Mouse (Mus musculus) heart, embryonic 12.5 days (tissue): ENCODE results near the gene Lst1. TPM values are rescaled to one million over a fixed set of nuclear protein-coding genes. Genes with fewer than 3 reads are reported as not detected.

Source experiments
- ATAC-seq: fragments of 200-750 bp; cut with Nextera tagmentation; 2 replicates; pipeline ENCODE4 v1.8.0; 2017; ENCODE audit warnings: moderate TSS enrichment, moderate library complexity; ENCODE audit not compliant: insufficient number of reproducible peaks, low FRiP score
- H3K27ac ChIP-seq: fragments of 300-500 bp; sonication (generic); 2 replicates; pipeline ENCODE4 v1.5.1; 2016; ENCODE audit warnings: mild to moderate bottlenecking, moderate library complexity; ENCODE audit not compliant: poor library complexity, severe bottlenecking
- H3K27me3 ChIP-seq: fragments of 300-500 bp; sonication (generic); replicated peaks from 2 replicates; pipeline ENCODE4 v1.6.1; 2016; ENCODE audit warnings: mild to moderate bottlenecking, moderate library complexity
- H3K36me3 ChIP-seq: fragments of 300-500 bp; sonication (generic); 2 replicates; pipeline ENCODE4 v1.6.1; 2016; ENCODE audit warnings: mild to moderate bottlenecking, moderate library complexity
- H3K4me1 ChIP-seq: fragments of 300-500 bp; sonication (generic); replicated peaks from 2 replicates; pipeline ENCODE4 v1.6.1; 2016; ENCODE audit warnings: mild to moderate bottlenecking
- H3K4me2 ChIP-seq: fragments of 300-500 bp; sonication (generic); 2 replicates; pipeline ENCODE4 v1.6.1; 2016; ENCODE audit warnings: mild to moderate bottlenecking, moderate library complexity
- H3K4me3 ChIP-seq: fragments of 300-500 bp; sonication (generic); 2 replicates; pipeline ENCODE4 v1.5.1; 2016; ENCODE audit warnings: mild to moderate bottlenecking
- H3K9ac ChIP-seq: fragments of 300-500 bp; sonication (generic); 2 replicates; pipeline ENCODE4 v1.6.1; 2016; ENCODE audit warnings: mild to moderate bottlenecking, moderate library complexity
- H3K9me3 ChIP-seq: fragments of 300-500 bp; sonication (generic); replicated peaks from 2 replicates; pipeline ENCODE4 v1.6.1; 2016; ENCODE audit warnings: mild to moderate bottlenecking, moderate library complexity
- WGBS: fragments of 180-500 bp; shearing (Covaris S2); methylation state at CpG from one replicate; pipeline ENCODE4 v1.1.7; 2016; 5-methylcytosine and 5-hydroxymethylcytosine counted together
- microRNA-seq: library from miRNA; unstranded; fragments of <30 nt; microRNA quantifications from one replicate; pipeline ENCODE4, GENCODE M21; 2017
- polyA plus RNA-seq: library from polyadenylated mRNA; unstranded; fragments of >200 nt; fragmentation: Nextera tagmentation; extraction: Ambion mirVana; gene quantifications from 2 replicates; pipeline ENCODE4 v1.2.1, GENCODE M21; 2016

The Lst1 gene
- polyA plus RNA-seq, 1 experiment from 2014 or later = 5.2 TPM

- Histone ChIP-seq H3K4me3 (no peak overlapping the region), H3K9ac (no peak overlapping the region), H3K36me3 (peaks cover 75% of the 10 kb centered on the region), H3K4me2 (no peak overlapping the region), H3K27me3 (no peaks in the 10 kb centered on the region), H3K9me3 (peaks cover 7% of the 10 kb centered on the region; the same call in 1 of the 2 replicates), H3K27ac (no peak overlapping the region), H3K4me1 (peaks cover 15% of the 10 kb centered on the region)
- 69% methylated on average over 16 of the region's 16 CpGs for WGBS
- ATAC-seq = no peak
These were observed 47.7 kb downstream of the Lst1 start for GRCm38 (mm10) chr17:35140490-35140996.

GRCm38 (mm10) chr17:35139269-35139668 lies 49.0 kb downstream of the Lst1 start:
- H3K9ac ChIP-seq = 0 out of 2 replicates have a peak overlapping the region, but pooled peaks have one; percentile 14
- peaks cover 62% of the 10 kb centered on the region for H3K36me3 ChIP-seq
- 90% methylated on average over 3 of the region's 3 CpGs for WGBS
- H3K4me2 ChIP-seq = no peak overlapping the region
- H3K4me3 ChIP-seq = no peak overlapping the region
- H3K27me3 ChIP-seq = no peaks in the 10 kb centered on the region
- no peak overlapping the region for H3K27ac ChIP-seq
- H3K4me1 ChIP-seq = peaks cover 15% of the 10 kb centered on the region
- ATAC-seq = no peak
- peaks cover 7% of the 10 kb centered on the region; the same call in 1 of the 2 replicates for H3K9me3 ChIP-seq

- H3K4me2 ChIP-seq = peak overlapping the region; percentile 94
- H3K4me3 ChIP-seq = peak overlapping the region; percentile 87
- H3K27me3 ChIP-seq = no peaks in the 10 kb centered on the region
- peak overlapping the region; percentile 88 for H3K9ac ChIP-seq
- H3K9me3 ChIP-seq = no peaks in the 10 kb centered on the region
- peak overlapping the region; percentile 97 for H3K27ac ChIP-seq
- WGBS = under 1% methylated on average over 43 of the region's 43 CpGs
- ATAC-seq = peak; percentile 65
- peaks cover 27% of the 10 kb centered on the region for H3K36me3 ChIP-seq
- H3K4me1 ChIP-seq = peaks cover 15% of the 10 kb centered on the region
These were observed 52.5 kb downstream of the Lst1 start for GRCm38 (mm10) chr17:35135591-35136320.

Small RNA genes within 50 kb of the gene (microRNA-seq; reads per million reads assigned to microRNA genes)
- gene Mir6973a (not detected), gene Mir6974 (not detected)

Other genes with a start within 250 kb of the Lst1 start
- gene Hspa1b, start 229.2 kb downstream of the Lst1 start, polyA plus RNA-seq = 0.12 and 0.13 TPM in 2 replicates
- not detected in 2 replicates for gene Gm20481, start 218.5 kb downstream of the Lst1 start, polyA plus RNA-seq
- gene Hspa1a, start 216.3 kb downstream of the Lst1 start, polyA plus RNA-seq = 6.2 and 6.4 TPM in 2 replicates
- 2.9 and 3.1 TPM in 2 replicates for gene Hspa1l, start 215.7 kb downstream of the Lst1 start, polyA plus RNA-seq
- 143 and 145 TPM in 2 replicates for gene Lsm2, start 206.6 kb downstream of the Lst1 start, polyA plus RNA-seq
- 82.6 TPM in 2 replicates for gene Vars, start 187.5 kb downstream of the Lst1 start, polyA plus RNA-seq
- 0.32 and 0.37 TPM in 2 replicates for gene Vwa7, start 171.9 kb downstream of the Lst1 start, polyA plus RNA-seq
- 2.4 and 2.6 TPM in 2 replicates for gene Sapcd1, start 160.4 kb downstream of the Lst1 start, polyA plus RNA-seq
- 3.5 and 4.9 TPM in 2 replicates for gene Msh5, start 141.7 kb downstream of the Lst1 start, polyA plus RNA-seq
- gene Clic1, start 138.5 kb downstream of the Lst1 start, polyA plus RNA-seq = 349 and 354 TPM in 2 replicates
- 192 and 205 TPM in 2 replicates for gene Ddah2, start 129.4 kb downstream of the Lst1 start, polyA plus RNA-seq
- 0.27 TPM in 1 of 2 replicates, not detected in the other for gene Ly6g6c, start 123.1 kb downstream of the Lst1 start, polyA plus RNA-seq
- 1.2 and 2.0 TPM in 2 replicates for gene Mpig6b, start 122.3 kb downstream of the Lst1 start, polyA plus RNA-seq
- 0.24 and 0.40 TPM in 2 replicates for gene Ly6g6e, start 111.5 kb downstream of the Lst1 start, polyA plus RNA-seq
- 1.8 and 2.2 TPM in 2 replicates for gene Ly6g6d, start 110.4 kb downstream of the Lst1 start, polyA plus RNA-seq
- gene Ly6g6f, start 102.8 kb downstream of the Lst1 start, polyA plus RNA-seq = 1.1 and 1.5 TPM in 2 replicates
- 58.9 and 65.1 TPM in 2 replicates for gene Abhd16a, start 99.2 kb downstream of the Lst1 start, polyA plus RNA-seq
- gene Ly6g5c, start 80.2 kb downstream of the Lst1 start, polyA plus RNA-seq = not detected in 2 replicates
- gene Ly6g5b, start 73.0 kb downstream of the Lst1 start, polyA plus RNA-seq = 0.32 and 0.38 TPM in 2 replicates
- 11.1 and 15.1 TPM in 2 replicates for gene Gpank1, start 67.0 kb downstream of the Lst1 start, polyA plus RNA-seq
- 190 and 207 TPM in 2 replicates for gene Csnk2b, start 66.4 kb downstream of the Lst1 start, polyA plus RNA-seq
- 8.6 and 8.7 TPM in 2 replicates for gene D17H6S53E, start 62.1 kb downstream of the Lst1 start, polyA plus RNA-seq
- 1.3 and 8.3 TPM in 2 replicates for gene Apom, start 56.4 kb downstream of the Lst1 start, polyA plus RNA-seq
- gene Bag6, start 53.3 kb downstream of the Lst1 start, polyA plus RNA-seq = 56.1 and 61.6 TPM in 2 replicates
- 132 and 148 TPM in 2 replicates for gene Prrc2a, start 23.5 kb downstream of the Lst1 start, polyA plus RNA-seq
- gene Aif1, start 12.4 kb downstream of the Lst1 start, polyA plus RNA-seq = 4.3 and 4.4 TPM in 2 replicates
- 0.14 and 0.31 TPM in 2 replicates for gene Ltb, start 6.0 kb upstream of the Lst1 start, polyA plus RNA-seq
- 0.12 TPM in 1 of 2 replicates, not detected in the other for gene Tnf, start 13.6 kb upstream of the Lst1 start, polyA plus RNA-seq
- not detected in 2 replicates for gene Lta, start 16.9 kb upstream of the Lst1 start, polyA plus RNA-seq
- 0.55 TPM in 1 of 2 replicates, not detected in the other for gene Gm16181, start 32.4 kb upstream of the Lst1 start, polyA plus RNA-seq
- 10.0 and 12.5 TPM in 2 replicates for gene Atp6v1g2, start 45.2 kb upstream of the Lst1 start, polyA plus RNA-seq
- gene Nfkbil1, start 47.4 kb upstream of the Lst1 start, polyA plus RNA-seq = 9.0 and 9.8 TPM in 2 replicates
- 282 and 285 TPM in 2 replicates for gene Ddx39b, start 53.3 kb upstream of the Lst1 start, polyA plus RNA-seq
- gene H2-D1, start 74.3 kb upstream of the Lst1 start, polyA plus RNA-seq = 30.2 and 32.8 TPM in 2 replicates
- gene H2-Q1, start 132.0 kb upstream of the Lst1 start, polyA plus RNA-seq = 0.08 and 0.14 TPM in 2 replicates
- 4.1 and 5.0 TPM in 2 replicates for gene H2-Q2, start 153.8 kb upstream of the Lst1 start, polyA plus RNA-seq
- 1.9 and 2.5 TPM in 2 replicates for gene H2-Q4, start 191.2 kb upstream of the Lst1 start, polyA plus RNA-seq
- gene H2-Q6, start 236.4 kb upstream of the Lst1 start, polyA plus RNA-seq = 0.57 TPM in 1 of 2 replicates, not detected in the other